Mouse (Mus musculus): ENCODE data around the gene Xrcc1.
"Not testable (repeated sequence)": the region's sequence is repeated elsewhere in the genome, so short reads cannot be mapped to it uniquely, and the experiment has no call there.

Gene Xrcc1

GRCm38 (mm10) chr7:24546068-24546614 lies at the start of gene Xrcc1, which contains the start of gene Pinlyp:
Xrcc1 (plus strand) TSS chr7:24546289.
Pinlyp (minus strand) TSS chr7:24546118.
- peak in 1 of 2 experiments; percentile 17 for DNase-seq (ENCODE audit: low spot score in 2 of 2)

GRCm38 (mm10) chr7:24499856-24500577 lies 46.1 kb upstream of the Xrcc1 start:
- no peak for DNase-seq (ENCODE audit: low spot score in 2 of 2)

GRCm38 (mm10) chr7:24500929-24501328 lies 45.2 kb upstream of the Xrcc1 start:
- DNase-seq (ENCODE audit: low spot score in 2 of 2): no peak

- peak in 1 of 2 experiments; percentile 20 for DNase-seq (ENCODE audit: low spot score in 2 of 2)
Measured at GRCm38 (mm10) chr7:24501492-24501891, 44.6 kb upstream of the Xrcc1 start.

GRCm38 (mm10) chr7:24504004-24504403 lies 42.1 kb upstream of the Xrcc1 start:
- DNase-seq (ENCODE audit: low spot score in 2 of 2): no peak

- DNase-seq (ENCODE audit: low spot score in 2 of 2): no peak
Measured at GRCm38 (mm10) chr7:24504868-24505267, 41.2 kb upstream of the Xrcc1 start.

- no peak for DNase-seq (ENCODE audit: low spot score in 2 of 2)
Measured at GRCm38 (mm10) chr7:24505447-24506064, 40.5 kb upstream of the Xrcc1 start.

- DNase-seq (ENCODE audit: low spot score in 2 of 2): no peak
Measured at GRCm38 (mm10) chr7:24506065-24506459, 40.0 kb upstream of the Xrcc1 start.

GRCm38 (mm10) chr7:24506476-24506837 lies 39.6 kb upstream of the Xrcc1 start:
- peak in 1 of 2 experiments; percentile 62 for DNase-seq (ENCODE audit: low spot score in 2 of 2)

GRCm38 (mm10) chr7:24506838-24507725 lies 39.0 kb upstream of the Xrcc1 start, which contains the start of gene Zfp428:
Zfp428 (plus strand) TSS chr7:24507006.
- peak; percentile 75 to 86 for DNase-seq (ENCODE audit: low spot score in 2 of 2)

GRCm38 (mm10) chr7:24507726-24508114 lies 38.4 kb upstream of the Xrcc1 start:
- DNase-seq (ENCODE audit: low spot score in 2 of 2): no peak

- DNase-seq (ENCODE audit: low spot score in 2 of 2): no peak
Measured at GRCm38 (mm10) chr7:24512355-24512754, 33.7 kb upstream of the Xrcc1 start, which contains the start of gene AC161166.1. AC161166.1 (minus strand) TSS chr7:24512455.

- not testable (repeated sequence) for DNase-seq (ENCODE audit: low spot score in 2 of 2)
Measured at GRCm38 (mm10) chr7:24516319-24516718, 29.8 kb upstream of the Xrcc1 start.

- no peak for DNase-seq (ENCODE audit: low spot score in 2 of 2)
Measured at GRCm38 (mm10) chr7:24517077-24517476, 29.0 kb upstream of the Xrcc1 start.

GRCm38 (mm10) chr7:24517654-24518053 lies 28.4 kb upstream of the Xrcc1 start:
- DNase-seq (ENCODE audit: low spot score in 2 of 2): no peak

- DNase-seq (ENCODE audit: low spot score in 2 of 2): no peak
Measured at GRCm38 (mm10) chr7:24519130-24519529, 27.0 kb upstream of the Xrcc1 start.

GRCm38 (mm10) chr7:24520054-24520453 lies 26.0 kb upstream of the Xrcc1 start:
- not testable (repeated sequence) for DNase-seq (ENCODE audit: low spot score in 2 of 2)

GRCm38 (mm10) chr7:24522805-24523204 lies 23.3 kb upstream of the Xrcc1 start:
- DNase-seq (ENCODE audit: low spot score in 2 of 2): no peak

GRCm38 (mm10) chr7:24523723-24524122 lies 22.4 kb upstream of the Xrcc1 start:
- no peak for DNase-seq (ENCODE audit: low spot score in 2 of 2)

GRCm38 (mm10) chr7:24524978-24525377 lies 21.1 kb upstream of the Xrcc1 start:
- DNase-seq (ENCODE audit: low spot score in 2 of 2): no peak

GRCm38 (mm10) chr7:24525686-24526420 lies 20.2 kb upstream of the Xrcc1 start:
- DNase-seq (ENCODE audit: low spot score in 2 of 2): no peak

All from urinary bladder, postnatal 36 days (tissue).